Mouse (Mus musculus) stomach, postnatal 0 days (tissue): Measurements from ENCODE around the gene Helt.

Experiments used
- CTCF ChIP-seq: IDR thresholded peaks from 2 replicates; pipeline ENCODE4 v1.5.1; 2016; ENCODE audit warnings: antibody characterized with exemption, low read depth, mild to moderate bottlenecking, moderate library complexity
- EP300 ChIP-seq: optimal IDR thresholded peaks from 2 replicates; pipeline ENCODE3; 2016; ENCODE audit warnings: antibody characterized with exemption

DNA sequence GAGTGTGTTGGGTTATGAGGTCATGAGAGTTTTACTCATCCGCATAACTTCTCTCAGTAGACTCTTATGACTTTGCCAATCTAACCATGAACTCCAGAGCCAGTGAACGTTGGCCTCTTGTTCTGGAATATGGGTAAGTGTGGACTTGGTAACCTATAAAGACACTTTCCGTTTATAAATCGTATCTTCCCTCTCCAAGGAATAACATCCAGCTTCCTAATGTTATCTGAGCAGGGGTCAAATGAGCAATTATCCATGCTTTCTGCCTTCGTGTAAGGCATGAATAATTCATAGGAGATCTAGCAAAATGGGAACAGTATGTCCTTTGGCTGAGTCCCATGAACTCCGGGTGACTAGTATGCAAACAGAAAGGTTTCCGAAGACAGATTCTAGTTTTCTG lies 22.7 kb upstream of the Helt start:
- no peak for TF ChIP-seq CTCF
- TF ChIP-seq EP300 = no peak
